Mouse (Mus musculus) ovary, postnatal 36 days (tissue): Measurements from ENCODE around the gene Fbxl3.

Experiments
- DNase-seq: peaks from one replicate; pipeline ENCODE4 v3.0.0; 2022; ENCODE audit warnings: low spot score, mixed read lengths

Fbxl3 gene

DNA sequence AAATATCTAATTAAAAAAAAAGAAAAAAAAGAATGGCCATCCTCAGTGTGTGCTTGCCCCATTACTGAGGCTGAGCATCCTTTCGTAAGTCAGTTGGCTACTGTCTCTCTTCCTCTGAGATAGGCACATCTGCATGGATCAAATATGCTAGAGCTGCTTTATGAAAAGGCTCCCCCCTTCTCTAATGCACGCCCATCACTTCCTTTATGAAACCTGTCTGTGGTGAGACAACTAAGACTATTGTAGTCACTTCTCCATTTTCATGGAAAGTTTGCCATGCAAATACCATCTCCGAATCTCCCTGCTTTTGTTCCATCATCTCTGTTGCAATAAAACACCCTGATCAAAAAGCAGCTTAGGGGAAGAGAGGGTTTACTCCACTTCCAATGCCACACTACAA is 62.4 kb downstream of the Fbxl3 start:
- no peak for DNase-seq

DNA sequence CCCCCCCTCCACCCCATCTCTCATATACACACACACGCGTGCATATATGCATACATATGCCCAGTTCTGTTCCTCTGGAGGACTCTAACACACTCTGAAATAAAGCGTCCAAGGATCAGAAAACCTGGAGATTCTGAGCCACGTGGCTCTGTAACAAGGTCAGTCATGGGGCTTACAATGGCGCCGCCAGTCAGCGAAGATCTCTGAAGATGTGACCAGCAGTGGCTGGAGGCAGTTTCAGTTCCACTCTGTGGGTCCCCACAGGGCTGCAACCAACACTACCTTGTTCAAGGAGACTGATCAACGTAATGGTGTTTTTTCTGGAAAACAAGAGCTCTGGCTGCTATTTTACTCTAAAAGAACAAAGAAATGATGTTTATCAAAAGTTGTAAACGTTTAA is 65.3 kb downstream of the Fbxl3 start:
- no peak for DNase-seq

DNA sequence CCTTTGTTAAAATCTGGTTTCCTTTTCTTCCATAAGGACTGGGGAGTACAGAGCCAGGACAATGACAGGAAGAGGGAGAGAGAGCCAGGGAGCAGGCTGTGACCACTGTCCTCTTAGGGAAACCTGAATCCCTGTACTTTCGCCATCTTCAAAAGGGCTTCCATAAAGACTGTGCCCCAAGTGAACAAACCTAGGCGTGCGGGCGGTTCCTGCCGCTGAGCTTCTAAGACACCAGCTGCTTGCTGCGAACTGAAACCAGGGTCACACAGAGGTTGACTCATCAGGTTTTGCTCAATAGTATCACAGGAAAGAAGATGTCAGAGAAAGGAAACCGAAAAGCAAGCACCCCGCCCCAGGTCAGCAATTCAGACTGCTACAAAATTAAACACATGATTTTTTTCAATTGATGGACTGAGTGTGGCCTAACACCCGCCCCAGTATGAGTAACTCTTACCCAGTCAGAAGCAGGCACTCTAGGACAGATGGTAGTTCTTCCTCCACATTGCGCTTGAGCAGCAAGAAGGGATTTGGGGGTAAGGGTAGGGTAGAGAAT is 66.0 kb downstream of the Fbxl3 start:
- DNase-seq: no peak
